Mouse (Mus musculus): Measurements from ENCODE around the gene Itih2. TPM values are rescaled to one million over a fixed set of nuclear protein-coding genes. Genes with fewer than 3 reads are reported as not detected.

Gene Itih2
- polyA plus RNA-seq (2016; fragmentation: Nextera tagmentation; extraction: Ambion mirVana) = 0.53 and 4.5 TPM in 2 replicates

DNA sequence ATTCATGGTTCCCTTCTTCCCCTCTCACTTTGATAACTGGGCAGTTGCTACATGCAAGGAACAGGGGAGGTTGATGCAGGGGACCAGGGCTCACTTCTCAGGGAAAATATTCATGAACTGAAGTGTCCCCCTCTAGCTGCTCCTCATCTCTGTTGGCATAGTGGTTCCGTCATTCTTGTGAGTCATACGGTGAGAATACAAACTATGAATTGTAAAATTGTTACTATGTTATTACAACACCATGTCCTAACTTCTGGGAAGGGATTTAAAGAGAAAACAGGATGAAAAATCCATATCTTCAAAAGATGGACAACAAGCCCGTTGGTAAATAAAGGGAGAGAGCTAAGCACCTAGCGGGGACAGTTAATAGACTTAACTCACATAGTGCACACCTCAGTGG is at the start of gene Itih2:
TSS of gene Itih2 (minus strand) at position 101 of the 400 bp plus-strand sequence.
- H3K27me3 ChIP-seq (replicated peaks) = no peaks in the 10 kb centered on the region
- no peak for ATAC-seq (ENCODE audit: insufficient number of reproducible peaks, low FRiP score)
- H3K9ac ChIP-seq = no peak within 1 kb of the TSS
- WGBS = 88% methylated on average over 4 of the region's 4 CpGs
- H3K36me3 ChIP-seq = no peaks in the 10 kb centered on the region
- no peak within 1 kb of the TSS for H3K4me2 ChIP-seq
- H3K27ac ChIP-seq (ENCODE audit: poor library complexity, severe bottlenecking) = no peak within 1 kb of the TSS
- no peak within 1 kb of the TSS for H3K4me3 ChIP-seq
- H3K9me3 ChIP-seq (replicated peaks) = no peaks in the 10 kb centered on the region
- no peaks in the 10 kb centered on the region for H3K4me1 ChIP-seq (replicated peaks)

DNA sequence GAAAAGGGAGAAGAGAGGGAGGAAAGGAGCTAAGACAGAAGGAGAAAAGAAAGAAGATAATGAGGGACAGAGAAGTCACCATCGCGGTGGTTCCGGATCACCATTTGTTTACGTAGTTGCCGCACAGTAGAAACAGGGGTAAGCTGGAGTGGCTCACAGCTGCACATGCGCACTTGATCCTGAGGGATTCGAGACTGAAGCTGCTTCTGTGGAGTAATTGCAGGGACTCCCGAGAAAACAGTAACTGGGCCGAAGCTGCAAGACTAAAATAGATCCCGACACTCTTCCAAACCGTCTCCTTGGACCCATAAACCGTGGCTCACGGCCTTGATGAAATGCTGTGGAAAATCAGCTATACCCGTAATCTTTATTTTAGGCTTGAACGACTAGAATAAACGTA is 38.8 kb upstream of the Itih2 start:
- Histone ChIP-seq H3K4me2 (no peak overlapping the region), H3K27ac (ENCODE audit: poor library complexity, severe bottlenecking) (no peak overlapping the region), H3K9ac (no peak overlapping the region), H3K9me3 (replicated peaks) (no peaks in the 10 kb centered on the region), H3K4me3 (no peak overlapping the region), H3K36me3 (no peaks in the 10 kb centered on the region), H3K27me3 (replicated peaks) (no peaks in the 10 kb centered on the region), H3K4me1 (replicated peaks) (no peaks in the 10 kb centered on the region)
- no peak for ATAC-seq (ENCODE audit: insufficient number of reproducible peaks, low FRiP score)
- WGBS = 88% methylated on average over 16 of the region's 16 CpGs

GRCm38 (mm10) chr2:10168016-10168415 is 36.8 kb upstream of the Itih2 start:
- 52% methylated on average over 8 of the region's 8 CpGs for WGBS
- Histone ChIP-seq H3K27ac (ENCODE audit: poor library complexity, severe bottlenecking) (no peak overlapping the region), H3K4me1 (replicated peaks) (no peaks in the 10 kb centered on the region), H3K9ac (no peak overlapping the region), H3K27me3 (replicated peaks) (no peaks in the 10 kb centered on the region), H3K9me3 (replicated peaks) (no peaks in the 10 kb centered on the region), H3K36me3 (no peaks in the 10 kb centered on the region), H3K4me2 (no peak overlapping the region), H3K4me3 (no peak overlapping the region)
- ATAC-seq (ENCODE audit: insufficient number of reproducible peaks, low FRiP score) = no peak

DNA sequence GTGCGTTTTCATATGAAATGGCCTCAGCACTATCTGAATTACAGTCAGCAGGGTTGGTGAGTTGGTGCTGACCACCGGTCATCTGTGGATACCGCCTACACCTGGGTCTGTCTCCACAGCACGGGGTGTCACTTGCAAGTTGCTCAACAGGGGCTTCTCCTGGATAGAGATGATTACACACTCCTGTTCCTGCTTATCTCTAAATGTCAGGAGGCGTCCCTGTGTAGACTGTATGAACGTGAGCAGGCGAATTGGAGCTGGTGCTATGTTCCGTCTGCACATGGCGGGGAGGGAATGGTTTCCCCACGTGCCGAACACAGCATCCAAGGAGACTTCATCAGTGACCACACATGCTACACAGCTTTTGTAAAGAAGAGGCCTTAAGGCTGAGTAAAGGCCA is 36.1 kb upstream of the Itih2 start:
- Histone ChIP-seq H3K9me3 (replicated peaks) (no peaks in the 10 kb centered on the region), H3K36me3 (no peaks in the 10 kb centered on the region)
- WGBS = 76% methylated on average over 11 of the region's 11 CpGs

GRCm38 (mm10) chr2:10166635-10167034 is 35.4 kb upstream of the Itih2 start:
- no peak overlapping the region for H3K4me2 ChIP-seq
- H3K27me3 ChIP-seq (replicated peaks) = no peaks in the 10 kb centered on the region
- H3K4me3 ChIP-seq = no peak overlapping the region
- no peaks in the 10 kb centered on the region for H3K9me3 ChIP-seq (replicated peaks)
- no peak overlapping the region for H3K27ac ChIP-seq (ENCODE audit: poor library complexity, severe bottlenecking)
- H3K9ac ChIP-seq = no peak overlapping the region
- no peak for ATAC-seq (ENCODE audit: insufficient number of reproducible peaks, low FRiP score)
- H3K36me3 ChIP-seq = no peaks in the 10 kb centered on the region
- no peaks in the 10 kb centered on the region for H3K4me1 ChIP-seq (replicated peaks)
- WGBS = 41% methylated on average over 6 of the region's 6 CpGs

More for the DNA sequence above, 36.1 kb upstream of the Itih2 start:
- no peak overlapping the region for H3K4me2 ChIP-seq
- no peak overlapping the region for H3K27ac ChIP-seq (ENCODE audit: poor library complexity, severe bottlenecking)
- no peak overlapping the region for H3K9ac ChIP-seq
- no peaks in the 10 kb centered on the region for H3K4me1 ChIP-seq (replicated peaks)
- no peaks in the 10 kb centered on the region for H3K27me3 ChIP-seq (replicated peaks)
- ATAC-seq (ENCODE audit: insufficient number of reproducible peaks, low FRiP score) = no peak
- no peak overlapping the region for H3K4me3 ChIP-seq

- Histone ChIP-seq H3K9me3 (replicated peaks) (no peaks in the 10 kb centered on the region), H3K27me3 (replicated peaks) (no peaks in the 10 kb centered on the region), H3K9ac (no peak overlapping the region), H3K36me3 (no peaks in the 10 kb centered on the region), H3K4me3 (no peak overlapping the region), H3K4me1 (replicated peaks) (no peaks in the 10 kb centered on the region), H3K4me2 (no peak overlapping the region), H3K27ac (ENCODE audit: poor library complexity, severe bottlenecking) (no peak overlapping the region)
- no peak for ATAC-seq (ENCODE audit: insufficient number of reproducible peaks, low FRiP score)
- 81% methylated on average over 4 of the region's 4 CpGs for WGBS
These were observed 30.8 kb upstream of the Itih2 start for GRCm38 (mm10) chr2:10162011-10162410.

- ATAC-seq (ENCODE audit: insufficient number of reproducible peaks, low FRiP score) = no peak
- H3K27me3 ChIP-seq (replicated peaks) = no peaks in the 10 kb centered on the region
- H3K4me3 ChIP-seq = no peak overlapping the region
- no peaks in the 10 kb centered on the region for H3K36me3 ChIP-seq
- no peaks in the 10 kb centered on the region for H3K9me3 ChIP-seq (replicated peaks)
- no peak overlapping the region for H3K27ac ChIP-seq (ENCODE audit: poor library complexity, severe bottlenecking)
- no peak overlapping the region for H3K4me2 ChIP-seq
- WGBS = 81% methylated on average over 10 of the region's 10 CpGs
- H3K4me1 ChIP-seq (replicated peaks) = peaks cover 10% of the 10 kb centered on the region; the same call in 1 of the 2 replicates
- H3K9ac ChIP-seq = no peak overlapping the region
These were observed 26.0 kb upstream of the Itih2 start for GRCm38 (mm10) chr2:10157184-10157583.

DNA sequence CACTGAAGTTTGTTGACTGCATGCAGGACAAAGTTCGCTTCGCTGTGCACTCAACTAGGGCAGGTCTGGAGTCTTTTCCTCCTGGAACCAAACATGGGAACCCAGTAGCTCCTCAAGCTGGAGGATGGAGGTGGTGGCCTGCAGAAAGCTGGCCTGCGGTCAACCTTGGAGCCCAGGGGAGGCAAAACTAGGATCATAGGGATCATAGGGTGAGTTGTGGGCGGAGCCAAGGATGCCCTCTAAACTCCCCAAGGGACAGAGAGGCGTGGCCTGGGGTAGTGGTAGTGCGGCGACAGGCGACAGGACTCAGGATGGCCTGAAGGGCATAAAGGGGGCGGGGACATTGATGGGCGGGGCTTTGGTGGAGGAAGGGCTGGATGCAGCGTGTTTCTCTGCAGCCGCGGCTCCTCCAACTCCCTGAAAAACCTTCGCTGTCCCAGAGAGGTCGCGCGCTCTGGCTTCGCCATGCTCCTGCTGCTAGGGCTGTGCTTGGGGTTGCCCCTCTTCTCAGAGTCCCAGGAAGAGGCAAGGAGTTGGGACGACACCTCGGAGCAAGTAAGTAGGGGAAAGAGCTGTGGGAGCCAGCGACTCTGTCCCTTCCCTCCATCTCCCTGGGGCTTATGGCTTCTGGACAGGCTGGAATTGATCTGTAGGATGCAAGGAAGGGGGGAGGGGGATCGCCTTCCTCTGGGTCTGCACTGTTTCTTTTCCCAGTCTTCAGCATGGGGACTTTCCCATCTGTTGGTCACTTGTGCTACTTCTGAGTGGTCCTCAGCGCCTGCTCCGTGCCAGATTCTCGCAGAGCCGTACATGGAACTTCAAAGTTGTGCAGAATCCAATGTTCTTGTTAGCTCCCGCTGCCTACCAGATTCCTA is 22.2 kb upstream of the Itih2 start, which contains the start of gene Itih5:
TSS of gene Itih5 (plus strand) at position 371 of the 875 bp plus-strand sequence.
- ATAC-seq (ENCODE audit: insufficient number of reproducible peaks, low FRiP score) = peak; percentile 81
- H3K4me2 ChIP-seq = peak within 1 kb of the TSS; percentile 98
- 5% methylated on average over 27 of the region's 27 CpGs for WGBS

DNA sequence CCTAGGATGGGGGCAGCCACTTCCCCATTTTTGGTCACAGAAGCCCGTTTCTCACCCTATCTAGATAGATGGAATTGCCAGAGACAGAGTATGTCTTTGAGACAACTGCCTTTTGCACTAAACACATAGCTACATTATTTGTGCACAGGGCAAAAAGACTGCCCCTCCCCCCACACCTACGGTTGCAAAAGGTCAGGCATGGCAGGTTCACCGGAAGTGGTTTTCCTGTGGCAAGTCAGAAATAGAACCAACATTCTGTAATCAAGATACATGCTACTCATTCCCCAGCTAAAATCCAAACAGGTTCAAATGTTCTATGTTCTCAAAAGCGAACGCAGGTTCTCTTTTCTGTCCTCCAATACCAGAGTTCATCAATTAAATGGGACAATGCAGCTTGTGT is 21.4 kb upstream of the Itih2 start:
- H3K9me3 ChIP-seq (replicated peaks) = no peaks in the 10 kb centered on the region
- no peaks in the 10 kb centered on the region for H3K27me3 ChIP-seq (replicated peaks)
- 74% methylated on average over 5 of the region's 5 CpGs for WGBS
- H3K4me2 ChIP-seq = no peak overlapping the region
- no peak overlapping the region for H3K9ac ChIP-seq
- H3K36me3 ChIP-seq = no peaks in the 10 kb centered on the region
- no peak overlapping the region for H3K27ac ChIP-seq (ENCODE audit: poor library complexity, severe bottlenecking)
- H3K4me1 ChIP-seq (replicated peaks) = peaks cover 10% of the 10 kb centered on the region; the same call in 1 of the 2 replicates
- no peak overlapping the region for H3K4me3 ChIP-seq
- no peak for ATAC-seq (ENCODE audit: insufficient number of reproducible peaks, low FRiP score)

More for the DNA sequence above, 22.2 kb upstream of the Itih2 start, which contains the start of gene Itih5:
- peak within 1 kb of the TSS; percentile 55 for H3K4me3 ChIP-seq
- no peaks in the 10 kb centered on the region for H3K36me3 ChIP-seq
- no peak within 1 kb of the TSS for H3K27ac ChIP-seq (ENCODE audit: poor library complexity, severe bottlenecking)
- peak within 1 kb of the TSS; percentile 57 for H3K9ac ChIP-seq
- H3K27me3 ChIP-seq (replicated peaks) = no peaks in the 10 kb centered on the region
- H3K4me1 ChIP-seq (replicated peaks) = peaks cover 10% of the 10 kb centered on the region; the same call in 1 of the 2 replicates
- no peaks in the 10 kb centered on the region for H3K9me3 ChIP-seq (replicated peaks)

DNA sequence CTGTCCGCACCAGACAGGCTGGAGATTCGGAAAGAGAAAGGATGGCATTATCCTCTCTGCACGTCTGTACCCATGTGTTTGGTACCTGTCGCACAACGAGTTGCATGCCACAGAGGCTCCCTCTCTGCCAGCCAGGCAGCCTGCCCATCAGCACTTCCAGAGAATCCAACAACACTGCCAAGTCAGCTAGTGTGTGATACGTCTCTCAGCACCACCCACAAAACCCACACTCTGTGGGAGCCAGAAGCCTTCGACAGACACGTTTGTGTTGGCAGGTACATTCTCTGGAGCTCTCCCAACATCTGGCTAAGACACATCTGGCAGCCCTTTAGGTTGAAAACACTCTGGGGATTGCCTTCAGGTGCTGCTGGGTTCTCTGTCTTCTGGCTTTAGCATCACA is 16.0 kb upstream of the Itih2 start:
- 60% methylated on average over 8 of the region's 8 CpGs for WGBS
- H3K36me3 ChIP-seq = no peaks in the 10 kb centered on the region
- H3K9me3 ChIP-seq (replicated peaks) = no peaks in the 10 kb centered on the region
- H3K27me3 ChIP-seq (replicated peaks) = no peaks in the 10 kb centered on the region
- H3K4me2 ChIP-seq = no peak overlapping the region
- H3K4me3 ChIP-seq = no peak overlapping the region
- no peak overlapping the region for H3K9ac ChIP-seq
- ATAC-seq (ENCODE audit: insufficient number of reproducible peaks, low FRiP score) = no peak
- no peak overlapping the region for H3K27ac ChIP-seq (ENCODE audit: poor library complexity, severe bottlenecking)
- H3K4me1 ChIP-seq (replicated peaks) = no peaks in the 10 kb centered on the region

DNA sequence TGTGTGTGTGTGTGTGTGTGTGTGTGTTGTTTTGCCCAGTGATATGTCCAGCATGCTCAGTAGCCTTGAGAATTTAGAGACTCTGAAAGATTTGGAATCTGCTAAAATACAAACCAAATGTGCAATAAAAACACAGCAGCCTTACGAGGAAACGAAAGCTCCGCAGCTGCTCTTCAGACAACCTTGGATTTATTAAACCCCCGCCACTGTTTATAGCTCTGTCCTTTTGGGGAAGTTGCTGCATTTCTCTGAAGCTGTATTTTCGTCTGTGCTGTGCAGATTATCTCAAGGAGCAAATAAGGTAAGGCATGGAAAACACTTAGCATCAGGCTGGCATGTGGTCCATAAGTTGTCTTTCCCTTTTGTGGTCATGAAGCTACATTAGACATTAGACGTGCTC is 14.3 kb upstream of the Itih2 start:
- no peak for ATAC-seq (ENCODE audit: insufficient number of reproducible peaks, low FRiP score)

More for the DNA sequence above, 14.3 kb upstream of the Itih2 start:
- Histone ChIP-seq H3K4me3 (no peak overlapping the region), H3K4me2 (no peak overlapping the region), H3K9ac (no peak overlapping the region), H3K4me1 (replicated peaks) (no peaks in the 10 kb centered on the region), H3K27ac (ENCODE audit: poor library complexity, severe bottlenecking) (no peak overlapping the region), H3K27me3 (replicated peaks) (no peaks in the 10 kb centered on the region), H3K36me3 (no peaks in the 10 kb centered on the region), H3K9me3 (replicated peaks) (no peaks in the 10 kb centered on the region)
- WGBS = 77% methylated on average over 6 of the region's 6 CpGs
